Mouse (Mus musculus) kidney, postnatal 36 days (tissue): Measurements from ENCODE around the gene Aox3.

Source experiments
- DNase-seq, 2 experiments: peaks; one replicate each; pipeline ENCODE4 v3.0.0; 2021 to 2022; ENCODE audit warnings: mixed read lengths in 2 of 2

The Aox3 gene

GRCm38 (mm10) chr1:58112880-58113279, at the start of gene Aox3:
Aox3 (plus strand) TSS chr1:58113130.
- DNase-seq: peak; percentile 48 to 84

GRCm38 (mm10) chr1:58065151-58065550, 47.8 kb upstream of the Aox3 start:
- DNase-seq: peak; percentile 4 to 29

GRCm38 (mm10) chr1:58065606-58066005, 47.3 kb upstream of the Aox3 start:
- no peak for DNase-seq

- no peak for DNase-seq
These were observed 43.7 kb upstream of the Aox3 start for GRCm38 (mm10) chr1:58069181-58069580.

- no peak for DNase-seq
These were observed 42.8 kb upstream of the Aox3 start for GRCm38 (mm10) chr1:58070091-58070490.

- DNase-seq: no peak
These were observed 41.9 kb upstream of the Aox3 start for GRCm38 (mm10) chr1:58071006-58071405.

GRCm38 (mm10) chr1:58071509-58071908, 41.4 kb upstream of the Aox3 start:
- no peak for DNase-seq

GRCm38 (mm10) chr1:58072416-58072815, 40.5 kb upstream of the Aox3 start:
- DNase-seq: no peak

GRCm38 (mm10) chr1:58072991-58073730, 39.8 kb upstream of the Aox3 start:
- no peak for DNase-seq

GRCm38 (mm10) chr1:58074266-58074665, 38.7 kb upstream of the Aox3 start:
- no peak for DNase-seq

GRCm38 (mm10) chr1:58077882-58078281, 35.0 kb upstream of the Aox3 start:
- no peak for DNase-seq

- no peak for DNase-seq
These were observed 34.5 kb upstream of the Aox3 start for GRCm38 (mm10) chr1:58078390-58078789.

- DNase-seq: peak in 1 of 2 experiments; percentile 38
These were observed 33.2 kb upstream of the Aox3 start for GRCm38 (mm10) chr1:58079689-58080088.

GRCm38 (mm10) chr1:58080446-58080845, 32.5 kb upstream of the Aox3 start:
- DNase-seq: no peak

- no peak for DNase-seq
These were observed 31.6 kb upstream of the Aox3 start for GRCm38 (mm10) chr1:58081356-58081755.

- DNase-seq: no peak
These were observed 23.6 kb upstream of the Aox3 start for GRCm38 (mm10) chr1:58089316-58089715.

GRCm38 (mm10) chr1:58090191-58090590, 22.7 kb upstream of the Aox3 start:
- DNase-seq: no peak

GRCm38 (mm10) chr1:58091213-58091612, 21.7 kb upstream of the Aox3 start:
- no peak for DNase-seq

GRCm38 (mm10) chr1:58091992-58092560, 20.9 kb upstream of the Aox3 start:
- DNase-seq: no peak

- DNase-seq: no peak
These were observed 15.6 kb upstream of the Aox3 start for GRCm38 (mm10) chr1:58097338-58097737.

- no peak for DNase-seq
These were observed 13.8 kb upstream of the Aox3 start for GRCm38 (mm10) chr1:58099119-58099518.

GRCm38 (mm10) chr1:58101531-58102146, 11.3 kb upstream of the Aox3 start:
- DNase-seq: peak in 1 of 2 experiments; percentile 43

- no peak for DNase-seq
These were observed 10.4 kb upstream of the Aox3 start for GRCm38 (mm10) chr1:58102494-58102893.

- DNase-seq: no peak
These were observed 7.2 kb upstream of the Aox3 start for GRCm38 (mm10) chr1:58105685-58106084.
